Mouse (Mus musculus): Measurements from ENCODE around the gene Rhobtb3.
"Not testable (repeated sequence)": the region's sequence is repeated elsewhere in the genome, so short reads cannot be mapped to it uniquely, and the experiment has no call there.

The Rhobtb3 gene

GRCm38 (mm10) chr13:75943189-75944043 lies at the start of gene Rhobtb3:
Gene Rhobtb3 (minus strand): TSS chr13:75943925.
- DNase-seq, result peak; percentile 75 to 85

DNA sequence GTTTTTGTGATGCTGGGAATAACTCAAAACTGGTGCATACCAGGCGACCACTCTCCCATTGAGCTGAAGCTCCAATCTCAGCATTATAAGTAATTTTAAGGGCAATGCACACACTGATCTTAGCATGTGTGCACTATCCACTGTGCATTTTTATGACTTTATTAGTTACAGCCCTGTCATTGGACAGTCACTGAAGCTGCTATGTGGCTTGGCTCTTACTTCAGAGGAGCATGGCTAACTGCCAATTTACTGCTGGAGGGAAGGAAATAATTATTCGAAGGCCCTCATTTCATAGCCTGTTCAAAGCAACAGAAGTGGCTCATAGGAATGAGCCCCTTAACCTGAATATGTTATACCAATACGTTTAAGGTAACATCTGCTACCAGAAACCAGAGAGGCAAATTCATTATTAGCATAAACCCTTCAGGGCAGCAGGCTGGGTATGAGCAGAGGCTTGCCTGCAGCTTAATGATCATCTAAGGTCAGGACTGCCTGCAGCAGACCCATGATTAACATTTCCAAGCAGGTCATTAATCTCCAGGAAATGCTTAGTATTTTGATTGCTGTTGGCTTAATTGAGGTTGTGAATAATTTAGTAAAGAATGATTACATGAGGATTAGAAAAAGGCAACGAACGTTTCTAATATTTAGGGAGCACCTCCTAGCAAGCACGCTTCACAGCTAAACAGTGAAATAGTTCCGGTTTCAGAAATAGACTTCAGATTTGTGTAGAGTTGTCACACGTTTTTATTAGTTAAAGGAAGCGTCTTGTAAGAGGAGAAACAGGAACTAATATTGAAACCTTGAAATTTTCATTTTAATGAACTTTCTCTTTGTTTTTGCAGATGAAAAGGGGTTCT lies 48.7 kb upstream of the Rhobtb3 start:
- peak; percentile 45 to 54 for DNase-seq

DNA sequence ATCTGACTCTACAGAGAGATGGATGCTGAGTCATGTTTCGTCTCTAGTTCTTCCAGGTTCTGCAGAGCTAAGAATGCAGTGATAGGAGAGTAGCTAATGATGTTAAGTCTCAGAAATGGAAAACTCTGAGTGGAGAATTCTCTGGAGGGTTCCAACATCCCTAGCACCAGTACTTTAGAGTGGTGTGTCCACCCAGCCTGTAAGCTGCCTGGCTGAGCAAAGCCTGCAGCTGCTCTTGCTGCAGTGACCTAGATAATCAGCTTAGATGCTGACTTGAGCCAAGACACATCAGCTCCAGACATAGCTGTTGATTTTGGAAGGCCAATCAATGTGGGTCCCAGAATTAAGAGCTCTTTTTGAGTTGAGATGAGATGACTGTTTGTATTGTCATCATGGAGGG lies 44.4 kb upstream of the Rhobtb3 start:
- DNase-seq, result no peak

DNA sequence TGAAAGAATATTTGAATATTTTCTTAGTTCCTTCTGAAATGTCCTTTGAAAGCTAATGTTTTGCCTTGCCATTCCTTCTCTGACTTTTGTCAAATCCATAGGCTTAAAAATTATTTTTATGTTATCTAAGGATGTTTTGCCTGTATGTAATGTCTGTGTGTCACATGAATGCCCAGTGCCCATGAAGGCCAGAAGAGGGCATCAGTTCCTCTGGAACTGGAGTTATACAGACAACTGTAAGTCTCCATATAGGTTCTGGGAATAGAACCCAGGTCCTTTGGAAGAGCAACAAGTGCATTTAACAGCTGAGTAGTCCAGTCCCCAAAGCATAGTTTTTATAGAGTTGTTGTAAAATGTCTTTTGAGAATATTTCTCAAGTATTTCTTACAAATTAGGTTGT lies 38.2 kb upstream of the Rhobtb3 start:
- peak in 1 of 2 experiments; percentile 25 for DNase-seq

DNA sequence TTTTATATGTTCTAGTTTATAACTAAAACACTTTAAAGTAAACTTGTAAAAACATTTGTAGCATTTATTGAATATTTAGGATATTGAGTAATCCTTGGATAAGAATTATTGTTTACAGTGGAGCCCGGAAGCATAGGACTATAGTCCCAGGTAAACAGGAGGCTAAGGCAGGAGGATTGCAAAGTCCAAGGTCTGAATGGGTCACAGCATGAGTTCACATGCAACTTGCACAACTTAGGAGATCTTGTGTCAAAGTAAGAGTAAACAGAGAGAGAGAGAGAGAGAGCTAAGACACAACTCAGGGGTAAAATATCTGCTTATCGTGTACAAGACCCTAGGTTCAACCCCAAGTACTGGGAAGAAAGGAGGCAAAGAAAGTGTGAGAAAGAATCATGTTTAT lies 32.9 kb upstream of the Rhobtb3 start:
- DNase-seq, result no peak

DNA sequence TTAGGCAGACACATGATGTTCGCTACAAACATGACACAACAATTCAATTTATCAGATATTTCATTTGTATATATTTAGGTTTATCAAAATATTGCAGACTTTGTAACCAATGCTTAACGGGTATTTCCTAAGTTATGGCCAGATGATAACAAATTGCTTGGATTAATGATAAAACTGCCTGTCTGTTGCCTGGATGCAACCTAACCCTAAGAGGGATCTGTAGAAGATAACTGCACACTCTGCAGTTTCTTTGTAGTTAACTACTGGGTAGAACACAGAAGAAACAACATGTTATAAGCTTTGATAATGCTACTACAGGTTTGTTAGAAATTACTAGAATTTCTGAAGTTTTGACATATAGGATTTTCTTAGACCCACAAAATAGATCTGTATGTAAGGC lies 32.5 kb upstream of the Rhobtb3 start:
- DNase-seq, result no peak

DNA sequence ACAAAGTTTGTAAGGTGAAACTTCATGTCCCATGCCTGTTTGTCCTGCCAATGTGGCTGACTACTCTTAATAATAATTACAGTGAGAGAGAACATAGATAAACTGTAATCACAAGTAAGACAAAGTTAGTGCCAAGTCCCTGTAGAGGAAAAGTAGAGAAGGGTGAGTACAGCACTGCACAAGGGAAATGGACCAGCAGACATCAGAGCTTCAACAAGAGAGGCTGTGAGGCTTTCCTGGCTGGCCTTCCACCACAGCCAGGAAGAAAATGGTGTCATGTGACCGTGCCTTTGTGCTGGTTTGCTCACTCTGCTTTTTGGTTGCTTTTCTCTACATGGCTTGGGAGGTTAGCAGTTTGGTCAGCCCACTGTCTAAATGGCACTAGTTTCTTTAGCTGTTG lies 31.9 kb upstream of the Rhobtb3 start:
- no peak for DNase-seq

DNA sequence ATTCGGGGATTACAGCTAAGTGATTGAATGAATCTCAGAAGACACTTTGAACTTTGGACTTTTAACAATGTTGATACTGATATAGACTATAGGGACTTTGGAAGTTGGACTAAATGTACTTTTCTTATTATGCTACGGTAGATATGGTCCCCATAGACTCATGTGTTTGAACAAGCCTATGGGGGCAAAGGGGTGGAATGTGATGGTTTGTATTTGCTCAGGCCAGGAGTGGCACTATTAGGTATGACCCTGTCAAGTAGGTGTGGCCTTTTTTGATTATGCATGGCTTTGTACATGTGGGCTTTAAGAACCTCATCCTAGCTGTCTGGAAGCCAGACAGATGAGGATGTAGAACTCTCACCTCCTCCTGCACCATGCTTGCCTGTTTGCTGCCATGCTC lies 30.8 kb upstream of the Rhobtb3 start:
- DNase-seq, result no peak

GRCm38 (mm10) chr13:75966850-75967249 lies 23.1 kb upstream of the Rhobtb3 start, which contains the start of gene Spata9:
Gene Spata9 (plus strand): TSS chr13:75967150.
- DNase-seq, result no peak

DNA sequence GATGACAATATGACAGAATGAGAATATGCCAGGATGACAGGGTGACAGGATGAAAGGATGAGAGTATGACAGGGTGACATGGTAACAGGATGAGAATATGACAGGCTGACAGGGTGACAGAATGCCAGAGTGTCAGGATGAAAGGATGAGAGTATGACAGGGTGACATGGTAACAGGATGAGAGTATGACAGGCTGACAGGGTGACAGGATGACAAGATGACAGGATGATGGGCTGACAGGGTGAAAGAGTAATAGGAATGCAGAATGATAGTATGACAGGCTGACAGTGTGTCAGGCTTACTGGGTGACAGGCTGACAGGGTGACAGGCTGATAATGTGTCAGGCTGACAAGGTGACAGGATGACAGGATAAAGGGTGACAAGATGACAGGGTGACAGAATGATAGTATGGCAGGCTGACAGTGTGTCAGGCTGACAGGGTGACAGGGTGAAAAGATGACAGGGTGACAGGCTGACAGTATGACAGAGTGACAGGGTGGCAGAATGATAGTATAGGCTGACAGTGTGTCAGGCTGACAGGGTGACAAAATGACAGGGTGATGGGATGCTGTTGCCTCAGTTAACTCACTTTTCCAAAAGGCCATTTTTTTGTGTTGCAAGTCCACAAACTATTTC lies 11.8 kb upstream of the Rhobtb3 start:
- no peak for DNase-seq

DNA sequence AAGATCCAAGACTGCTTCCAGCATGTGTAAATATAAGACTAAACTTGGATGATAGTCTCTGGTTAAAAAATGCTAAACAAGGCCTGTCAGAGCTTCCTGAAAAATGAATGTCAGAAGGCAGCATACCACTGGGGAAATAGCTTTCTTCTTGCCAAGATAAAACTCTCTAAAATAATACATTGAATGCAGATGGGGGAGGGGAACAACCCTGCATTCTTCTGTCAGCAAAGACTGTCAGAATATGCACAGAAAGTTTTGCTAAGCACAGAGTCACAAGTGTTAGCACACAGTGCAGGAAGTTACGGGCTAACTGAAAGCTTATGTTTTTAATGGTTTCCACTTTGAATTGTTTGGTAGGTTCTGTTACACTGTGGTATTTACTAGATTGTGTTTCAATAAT lies 6.6 kb upstream of the Rhobtb3 start:
- DNase-seq, result no peak

- DNase-seq, result no peak
Observed at GRCm38 (mm10) chr13:75944044-75944820, 507 bp upstream of the Rhobtb3 start.

GRCm38 (mm10) chr13:75942731-75943130 lies 994 bp downstream of the Rhobtb3 start:
- no peak for DNase-seq

- DNase-seq, result no peak
Observed at GRCm38 (mm10) chr13:75941518-75942295, 2.0 kb downstream of the Rhobtb3 start.

DNA sequence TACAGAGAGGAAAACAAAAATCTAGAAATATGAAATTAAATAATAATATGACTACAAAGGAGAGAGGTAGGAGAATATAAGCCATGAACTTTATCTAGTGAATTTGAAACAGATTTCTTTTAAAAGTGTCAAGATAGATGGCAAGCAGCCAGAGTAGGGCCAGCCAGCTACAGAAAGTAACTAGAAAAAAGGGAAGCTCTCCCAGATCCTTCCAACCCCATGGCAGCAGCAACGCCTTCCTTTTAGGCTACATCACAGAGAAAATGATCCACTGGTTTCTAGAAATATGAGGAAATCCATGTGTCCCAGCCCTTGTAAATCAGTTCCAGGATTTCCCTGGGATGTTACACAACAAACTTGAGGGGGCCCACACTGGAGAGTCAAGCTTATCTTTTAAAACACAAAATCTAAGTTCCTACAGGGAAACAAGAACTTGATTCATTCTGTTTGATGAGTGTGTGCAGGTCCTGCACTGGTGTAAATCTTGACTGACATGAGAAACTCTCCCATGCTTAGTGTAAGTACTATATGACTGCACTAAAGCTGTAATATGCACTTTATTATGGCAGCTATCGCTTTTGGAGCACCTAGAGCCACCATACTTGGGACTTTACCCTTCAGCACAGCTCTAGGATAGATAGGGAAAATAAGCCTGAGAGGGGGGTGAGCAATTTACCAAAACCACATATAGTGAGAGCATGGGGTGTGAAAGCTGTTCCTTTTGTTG lies 2.8 kb downstream of the Rhobtb3 start:
- DNase-seq, result no peak

DNA sequence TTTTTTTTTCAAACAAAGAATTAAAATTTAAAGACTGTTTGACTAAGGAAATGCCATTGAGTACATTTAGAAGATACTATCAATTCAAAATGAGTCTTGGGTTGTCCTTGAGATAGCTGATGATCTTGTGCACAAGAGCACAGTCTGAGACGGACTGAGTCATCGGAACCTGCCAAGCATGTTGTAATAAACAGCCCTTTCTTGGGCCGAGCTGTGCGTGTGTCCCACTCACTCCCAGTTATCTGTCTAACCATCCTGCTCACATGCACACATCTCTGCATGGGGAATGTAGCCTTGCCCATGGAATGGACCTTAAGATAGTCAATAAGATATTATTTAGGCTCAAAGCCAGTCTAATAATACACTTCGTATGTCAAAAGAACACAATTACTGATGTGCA lies 4.9 kb downstream of the Rhobtb3 start:
- DNase-seq, result no peak

DNA sequence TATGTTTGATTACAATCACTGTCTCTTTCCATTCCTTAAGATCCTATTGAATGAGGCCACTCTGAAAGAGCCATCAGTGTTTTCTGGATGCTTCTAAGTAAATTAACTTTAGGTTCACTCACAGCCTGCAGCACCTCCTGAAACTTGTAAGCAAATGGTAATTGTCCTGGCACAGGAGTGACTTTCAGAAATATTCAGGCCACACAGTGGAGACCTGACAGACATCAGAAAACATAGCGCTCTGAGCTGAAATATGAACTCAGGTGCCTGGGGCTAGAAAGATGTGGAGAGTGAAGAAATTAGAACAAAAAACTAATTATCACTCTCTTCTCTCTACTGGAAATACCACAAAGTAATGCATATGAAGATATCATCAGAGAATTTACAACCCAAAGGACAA lies 10.4 kb downstream of the Rhobtb3 start:
- DNase-seq, result no peak

- DNase-seq, result peak; percentile 60 to 61
Observed at GRCm38 (mm10) chr13:75931073-75931472, 12.7 kb downstream of the Rhobtb3 start.

DNA sequence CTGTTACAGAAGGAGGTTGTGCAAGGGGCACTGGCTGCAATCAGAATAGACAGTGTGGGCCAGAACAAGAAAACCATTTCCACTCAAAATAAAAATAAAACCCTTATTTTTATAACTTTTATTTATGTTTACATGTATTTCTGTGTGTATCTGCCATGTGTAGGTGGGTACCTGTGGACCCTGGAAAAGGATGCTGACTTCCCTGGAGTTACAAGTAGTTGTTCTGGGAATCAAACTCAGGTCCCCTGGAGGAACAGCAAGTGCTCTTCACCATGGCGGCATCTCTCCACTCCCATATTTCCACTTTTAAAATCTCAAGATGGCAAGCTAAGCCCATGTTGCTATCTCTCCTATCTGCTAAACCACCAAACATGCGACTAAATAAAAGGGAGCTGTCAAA lies 13.1 kb downstream of the Rhobtb3 start:
- DNase-seq, result no peak

DNA sequence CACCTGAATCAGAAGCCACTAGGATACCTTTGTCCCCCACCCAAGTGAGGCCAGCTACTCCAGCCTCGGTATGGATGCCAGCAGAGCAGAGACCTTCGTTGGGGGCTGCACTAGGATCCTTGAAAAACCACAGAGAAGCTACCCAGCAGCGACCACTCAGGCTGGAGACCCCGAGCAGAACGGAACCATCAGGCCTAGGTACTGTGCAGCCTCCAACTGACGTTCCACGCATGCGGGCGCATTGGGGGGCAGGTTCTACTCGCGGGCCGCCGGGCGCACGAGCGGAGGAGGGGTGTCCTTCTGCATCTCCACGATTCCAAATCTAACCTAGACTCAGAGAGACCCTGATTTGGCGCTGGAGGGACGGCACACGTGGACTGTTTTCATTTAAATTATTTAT lies 13.7 kb downstream of the Rhobtb3 start:
- DNase-seq, result no peak

GRCm38 (mm10) chr13:75929071-75929470 lies 14.7 kb downstream of the Rhobtb3 start:
- DNase-seq, result not testable (repeated sequence)
